Mouse (Mus musculus) frontal cortex, postnatal 10 days (tissue): ENCODE measurements at regions not wholly inside any gene's neighbourhood (a gene's known extent, or its start where the extent isn't known, plus 50 kb on each side); places are given as distances from the start of the nearest gene placed in this dataset.
A peak's percentile ranks its signal among the peaks of the same experiment; 100 is the strongest.
"Not testable (repeated sequence)": the region's sequence is repeated elsewhere in the genome, so short reads cannot be mapped to it uniquely, and the experiment has no call there.

ENCODE experiments used
- DNase-seq, 2 experiments: peaks; one replicate each; pipeline ENCODE4 v3.0.0; 2022; ENCODE audit warnings: low spot score in 2 of 2, mixed read lengths in 1 of 2

DNA sequence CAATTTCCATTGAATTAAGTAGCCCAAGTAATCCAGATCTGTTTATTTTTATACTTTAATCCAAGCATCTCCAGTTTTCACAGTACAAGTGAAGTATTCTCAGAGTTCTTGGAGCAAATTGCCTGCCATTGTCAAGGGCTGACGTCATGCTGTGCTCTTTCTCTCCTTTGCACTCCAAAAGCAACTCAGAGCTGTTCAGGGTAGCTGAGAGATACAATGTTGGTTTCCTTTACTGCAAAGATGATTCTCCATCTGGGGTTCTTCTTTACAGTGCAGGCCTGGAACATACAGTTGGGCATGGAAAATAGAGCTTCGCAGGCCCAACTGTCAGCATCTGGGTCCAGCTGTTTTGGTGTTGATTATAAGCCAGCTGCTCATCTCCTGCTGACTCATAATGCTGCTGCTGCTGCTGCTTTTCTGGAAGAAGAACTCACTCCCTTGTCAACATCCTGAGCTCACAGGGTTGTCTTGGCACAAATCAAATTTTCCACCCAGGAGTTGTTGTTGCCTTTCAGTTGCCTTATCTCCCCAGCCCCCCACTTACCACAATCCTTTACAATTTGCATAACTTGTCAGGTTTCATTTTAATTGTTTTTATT, 454.7 kb upstream of the Slc5a7 start:
- peak; percentile 5 for DNase-seq

DNA sequence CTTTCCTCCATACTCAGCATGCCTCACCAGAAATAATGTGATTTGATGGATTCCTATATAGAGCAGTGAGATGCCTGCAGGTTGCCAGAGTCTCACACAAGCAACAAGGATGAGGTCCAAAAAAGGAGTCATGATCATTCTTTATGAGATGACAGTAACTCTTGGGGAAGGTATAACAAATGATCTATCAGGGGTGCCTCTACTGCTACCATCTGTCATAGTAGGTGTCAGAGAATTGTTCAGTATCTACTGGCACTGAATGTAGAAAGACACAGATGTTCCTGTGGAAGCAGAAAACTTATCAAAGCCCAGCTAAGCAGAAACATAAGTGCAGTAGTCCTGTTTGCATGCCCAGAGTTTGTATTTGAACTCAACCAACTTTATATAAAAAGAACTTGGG, 454.1 kb upstream of the Slc5a7 start:
- no peak for DNase-seq

- DNase-seq: no peak
Measured at GRCm38 (mm10) chr17:54735836-54736235, 437.0 kb upstream of the Slc5a7 start.

DNA sequence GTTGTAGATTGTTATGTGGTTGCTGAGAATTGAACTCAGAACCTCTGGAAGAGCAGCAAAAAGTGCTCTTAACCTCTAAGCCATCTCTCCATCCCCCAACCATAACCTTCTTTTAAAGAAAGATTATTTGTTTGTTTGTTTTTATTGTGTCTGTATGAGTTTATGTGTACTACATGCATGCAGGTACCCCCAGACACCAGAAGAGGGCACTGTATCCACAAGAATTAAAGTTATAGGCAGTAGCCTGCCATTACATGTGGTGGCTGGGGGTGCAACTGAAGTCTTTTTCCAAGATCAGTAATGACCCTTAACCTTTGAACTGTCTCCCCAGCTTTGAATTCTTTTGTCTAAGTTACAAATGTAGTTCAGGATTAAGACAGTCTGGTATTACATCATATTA, 428.8 kb upstream of the Slc5a7 start:
- DNase-seq: no peak

DNA sequence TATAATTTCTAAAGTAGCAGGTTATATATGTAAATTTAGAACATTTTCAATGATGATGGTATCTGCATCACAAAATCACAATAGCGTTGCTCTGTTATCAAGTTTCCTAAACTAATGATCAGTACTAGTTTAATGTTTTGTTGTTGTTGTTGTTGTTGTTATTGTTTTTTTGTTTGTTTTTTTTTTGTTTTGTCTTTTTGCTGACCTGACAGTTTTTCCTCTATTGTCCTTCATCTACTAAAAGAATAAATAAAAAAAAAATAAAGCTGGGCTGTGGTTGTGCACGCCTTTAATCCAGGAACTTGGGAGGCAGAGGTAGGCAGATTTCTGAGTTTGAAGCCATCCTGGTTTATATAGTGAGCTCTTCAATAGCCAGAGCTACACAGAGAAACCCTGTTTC, 427.9 kb upstream of the Slc5a7 start:
- DNase-seq: no peak

DNA sequence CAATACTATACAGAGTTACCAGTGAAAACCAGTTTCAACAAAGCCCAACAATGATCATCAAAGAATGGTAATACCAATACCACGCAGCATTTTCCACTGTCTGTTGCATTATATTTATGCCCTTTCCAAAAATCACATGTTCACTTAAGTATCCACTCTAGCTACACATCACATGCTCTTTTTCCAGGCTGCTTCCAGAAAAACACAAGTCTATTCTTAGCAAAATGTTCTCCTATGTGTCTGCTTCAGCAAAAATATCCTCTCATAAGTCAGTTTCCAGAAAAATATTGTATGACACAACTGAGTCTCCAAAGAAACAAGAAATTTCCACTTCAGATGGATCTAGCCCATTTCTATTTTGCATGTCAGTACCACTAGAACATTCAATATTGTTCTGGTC, 414.2 kb upstream of the Slc5a7 start:
- no peak for DNase-seq

GRCm38 (mm10) chr17:54707811-54708210, 409.0 kb upstream of the Slc5a7 start:
- not testable (repeated sequence) for DNase-seq

DNA sequence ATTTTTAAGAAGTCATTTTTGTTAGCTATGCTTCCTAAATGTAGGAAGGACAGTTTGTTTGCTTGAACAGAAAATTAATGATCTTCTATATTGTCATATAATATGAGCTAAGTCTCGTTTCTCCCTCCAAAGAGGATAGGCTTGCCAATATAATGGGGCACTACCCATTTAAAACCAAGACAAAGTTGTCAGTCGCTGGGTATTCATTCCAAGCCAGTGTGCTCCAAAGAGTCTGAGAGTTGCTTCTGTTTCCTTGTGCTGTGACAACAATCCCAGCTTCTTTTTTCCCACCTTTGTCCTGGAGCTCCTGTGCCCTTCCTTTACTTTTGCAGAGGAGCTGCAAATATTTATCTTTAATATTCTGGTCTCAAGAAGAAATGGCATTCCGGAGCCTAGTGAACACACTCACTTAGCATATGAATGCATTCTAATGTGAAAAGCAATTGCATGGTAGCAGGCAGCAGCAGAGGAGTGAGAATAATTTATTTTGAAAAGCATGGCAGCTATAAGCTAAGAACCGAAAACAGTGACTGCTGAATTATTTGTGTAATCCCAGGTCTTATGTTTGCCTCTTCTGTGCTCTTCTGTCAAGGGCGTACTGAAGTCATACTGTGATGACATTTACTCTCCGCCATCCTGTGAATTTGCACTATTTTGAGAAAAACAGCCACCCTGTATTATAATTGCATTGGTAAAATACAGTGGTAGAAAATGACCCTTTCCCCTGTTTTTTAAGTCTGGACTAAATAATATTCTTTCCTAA, 402.7 kb upstream of the Slc5a7 start:
- DNase-seq: no peak

- DNase-seq: no peak
Measured at GRCm38 (mm10) chr17:54694637-54695036, 395.8 kb upstream of the Slc5a7 start.

GRCm38 (mm10) chr17:54685143-54686040, 386.6 kb upstream of the Slc5a7 start:
- DNase-seq: no peak

DNA sequence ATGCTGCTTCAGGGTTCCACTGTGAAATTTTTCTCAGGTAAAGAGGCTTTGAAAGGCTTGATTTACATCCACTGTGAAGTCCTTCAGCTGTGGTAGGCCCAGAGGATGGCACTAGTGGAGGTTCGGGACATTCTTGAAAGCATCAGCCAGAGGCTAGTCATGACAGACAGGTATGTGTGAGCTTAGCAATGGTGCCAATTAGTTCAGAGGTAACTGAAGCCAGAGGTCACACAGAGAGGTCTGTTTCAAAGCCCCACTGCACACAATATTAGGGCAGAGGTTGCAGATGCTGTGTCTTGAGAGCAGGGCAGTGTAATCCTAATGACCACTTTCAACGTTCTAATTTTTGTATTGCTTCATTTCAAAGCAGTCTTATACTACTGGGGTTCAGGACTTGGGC, 379.3 kb upstream of the Slc5a7 start:
- DNase-seq: no peak

DNA sequence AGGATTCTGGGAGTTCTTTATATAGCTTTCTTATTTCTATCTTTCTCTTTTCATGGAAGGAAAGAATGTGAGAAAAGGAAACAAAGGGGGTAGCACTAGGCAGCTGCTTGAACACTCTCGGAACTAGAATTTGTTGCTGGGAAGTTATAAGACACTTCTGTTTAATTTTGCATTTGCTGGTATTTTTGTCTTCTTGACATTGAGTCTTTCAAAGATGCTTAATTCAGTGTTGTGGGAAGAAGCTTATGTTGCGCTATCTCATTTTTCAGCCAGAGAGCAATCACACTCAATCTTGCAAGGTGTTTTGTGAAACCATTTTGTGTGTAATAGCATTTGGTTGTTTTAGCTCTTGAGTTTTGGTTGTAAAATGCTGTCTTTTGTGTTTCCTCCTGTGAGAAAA, 370.7 kb upstream of the Slc5a7 start:
- no peak for DNase-seq

DNA sequence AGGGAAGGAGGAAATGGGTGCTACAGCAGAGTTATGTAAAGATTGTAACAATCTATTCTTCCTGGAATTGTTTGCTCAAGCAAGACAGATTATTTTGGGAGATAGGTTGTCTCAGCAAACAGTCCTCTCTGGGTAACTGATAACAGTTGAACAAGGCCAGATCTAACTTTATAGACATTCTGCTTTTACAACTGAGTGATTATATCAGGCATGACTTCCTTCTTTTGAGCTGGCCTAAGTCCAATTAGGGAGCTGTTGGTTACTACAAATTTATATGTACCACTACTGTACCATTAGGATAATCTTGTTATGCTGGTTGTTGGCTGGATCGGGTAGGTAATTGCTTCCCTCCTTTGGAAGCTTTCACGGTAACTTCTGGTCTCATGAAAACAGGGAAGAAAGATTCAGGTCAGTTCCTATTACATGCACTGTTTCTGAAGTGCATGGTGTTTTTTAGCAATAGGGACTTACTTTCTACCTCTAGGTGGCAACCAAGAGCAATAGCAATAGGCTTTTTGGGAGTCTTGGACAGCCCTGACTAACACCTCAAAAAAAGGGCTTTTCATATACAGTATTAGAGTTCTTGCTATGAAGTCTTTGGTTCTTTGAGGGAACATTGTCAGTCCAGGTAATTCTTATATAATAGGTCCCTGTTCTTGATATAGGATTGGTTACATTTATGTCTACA, 363.9 kb upstream of the Slc5a7 start:
- DNase-seq: no peak

DNA sequence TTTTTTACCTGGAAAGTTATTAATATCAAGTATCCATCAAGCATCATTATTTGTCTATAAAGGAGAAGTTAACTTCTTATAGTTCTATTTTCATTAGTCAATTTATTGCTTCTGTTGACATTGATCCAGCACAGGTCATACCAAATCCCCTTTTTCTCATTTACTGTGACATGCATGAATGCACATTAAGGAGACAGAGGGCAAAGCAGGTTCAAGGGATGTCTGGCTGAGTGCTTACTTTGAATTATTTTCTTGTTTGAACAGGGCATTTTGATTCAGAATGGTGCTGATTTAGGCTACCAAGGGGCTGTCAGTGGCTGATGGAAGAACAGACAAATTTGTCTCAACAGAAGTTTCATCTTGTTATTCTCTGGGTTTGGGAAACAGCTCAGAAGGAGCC, 357.7 kb upstream of the Slc5a7 start:
- no peak for DNase-seq
